Mouse (Mus musculus) C2C12 (cell line): ENCODE results near the gene Tenm4.

ENCODE experiments used
- CEBPB ChIP-seq: IDR thresholded peaks from one replicate; pipeline ENCODE4 v1.6.1; 2011; ENCODE audit warnings: low read depth, mild to moderate bottlenecking, control low read depth, moderate library complexity
- CTCF ChIP-seq: IDR thresholded peaks from one replicate; pipeline ENCODE4 v1.5.1; 2011; ENCODE audit not compliant: control insufficient read depth, insufficient read depth, insufficient read length
- MAX ChIP-seq: IDR thresholded peaks from one replicate; pipeline ENCODE4 v1.6.1; 2011; ENCODE audit warnings: mild to moderate bottlenecking, control low read depth
- MYOD1 ChIP-seq: IDR thresholded peaks from one replicate; pipeline ENCODE4 v1.6.1; 2011; ENCODE audit warnings: low read depth; ENCODE audit not compliant: control insufficient read depth, insufficient read length
- MYOG ChIP-seq: IDR thresholded peaks from one replicate; pipeline ENCODE4 v1.6.1; 2011; ENCODE audit not compliant: control insufficient read depth, insufficient read length; ENCODE audit errors: extremely low read depth
- USF1 ChIP-seq: IDR thresholded peaks from one replicate; pipeline ENCODE4 v1.6.1; 2011; ENCODE audit warnings: low read depth, mild to moderate bottlenecking, control low read depth, moderate library complexity

DNA sequence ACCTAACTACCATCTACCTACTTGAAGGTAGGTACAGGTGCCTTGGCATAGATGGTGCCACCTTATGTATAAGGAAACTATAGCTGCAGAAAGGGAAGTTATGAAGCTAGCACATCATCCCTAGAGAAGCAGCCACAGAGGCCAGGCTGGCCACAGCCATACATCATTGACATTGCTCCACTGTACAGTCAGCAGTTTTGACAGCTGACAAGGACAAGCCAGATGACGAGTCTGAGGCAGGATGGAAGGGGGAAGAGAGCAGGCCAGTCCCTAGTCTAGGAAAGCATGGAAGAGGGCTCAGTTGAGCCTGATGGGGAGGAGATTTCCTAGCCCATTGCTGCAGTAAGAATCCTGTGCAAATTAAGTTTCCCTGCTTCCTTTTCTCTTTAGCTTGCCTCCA lies 548.9 kb downstream of the Tenm4 start:
- TF ChIP-seq CTCF = no peak
- TF ChIP-seq CEBPB = no peak
- no peak for TF ChIP-seq MYOD1
- no peak for TF ChIP-seq USF1
- TF ChIP-seq MAX = no peak
- TF ChIP-seq MYOG = no peak
